Mouse (Mus musculus): ENCODE data around the gene Ppp1ca.

DNA sequence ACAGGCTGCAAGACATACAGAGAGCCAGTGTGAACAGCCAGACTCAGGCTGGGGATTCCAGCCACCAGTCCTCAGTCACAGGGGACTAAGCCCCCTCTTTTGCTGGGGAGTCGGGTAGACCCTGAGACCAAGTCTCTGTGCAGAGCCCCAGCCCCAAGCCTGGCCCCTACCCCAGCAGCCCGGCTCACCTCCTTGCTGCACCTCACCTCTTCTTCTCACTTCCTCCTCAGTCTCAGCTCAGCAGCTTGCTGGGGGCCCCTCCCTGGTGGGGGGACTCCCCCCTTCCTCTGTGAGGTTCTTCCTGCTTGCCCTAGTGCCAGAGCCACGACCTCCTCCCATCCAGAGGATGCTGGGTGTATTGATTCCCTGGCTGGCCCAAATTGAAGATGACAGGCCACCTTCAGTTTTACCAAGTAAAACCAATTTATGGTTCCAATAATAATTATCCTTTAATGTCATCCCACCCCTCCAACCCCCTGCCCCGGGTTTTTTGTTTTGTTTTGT, 982 bp upstream of the Ppp1ca start, which contains the start of gene Tbc1d10c:
- no peak for TF ChIP-seq CTCF (IDR thresholded peaks at IDR 0.05; ENCODE audit: control insufficient read depth, insufficient read depth, low read length)
- peak; percentile 73; the same call in 1 of the 2 replicates for TF ChIP-seq POLR2A (IDR thresholded peaks at IDR 0.05; ENCODE audit: borderline replicate concordance, control insufficient read depth, low read depth, low read length)
